Mouse (Mus musculus): Measurements from ENCODE around the gene Rabep2.
"Not testable (repeated sequence)": the region's sequence is repeated elsewhere in the genome, so short reads cannot be mapped to it uniquely, and the experiment has no call there.

Gene Rabep2

GRCm38 (mm10) chr7:126463547-126463946 lies 35.0 kb downstream of the Rabep2 start:
- DNase-seq (ENCODE audit: low spot score in 2 of 2), result no peak

- no peak for DNase-seq (ENCODE audit: low spot score in 2 of 2)
Observed at GRCm38 (mm10) chr7:126464121-126464520, 35.6 kb downstream of the Rabep2 start.

- DNase-seq (ENCODE audit: low spot score in 2 of 2), result no peak
Observed at GRCm38 (mm10) chr7:126464836-126465235, 36.3 kb downstream of the Rabep2 start.

- no peak for DNase-seq (ENCODE audit: low spot score in 2 of 2)
Observed at GRCm38 (mm10) chr7:126465246-126466030, 36.9 kb downstream of the Rabep2 start.

- DNase-seq (ENCODE audit: low spot score in 2 of 2), result no peak
Observed at GRCm38 (mm10) chr7:126466116-126466515, 37.6 kb downstream of the Rabep2 start.

- DNase-seq (ENCODE audit: low spot score in 2 of 2), result no peak
Observed at GRCm38 (mm10) chr7:126466707-126467106, 38.1 kb downstream of the Rabep2 start.

- peak in 1 of 2 experiments; percentile 30 for DNase-seq (ENCODE audit: low spot score in 2 of 2)
Observed at GRCm38 (mm10) chr7:126467271-126467670, 38.7 kb downstream of the Rabep2 start.

GRCm38 (mm10) chr7:126467834-126468627 lies 39.5 kb downstream of the Rabep2 start:
- no peak for DNase-seq (ENCODE audit: low spot score in 2 of 2)

- no peak for DNase-seq (ENCODE audit: low spot score in 2 of 2)
Observed at GRCm38 (mm10) chr7:126470077-126470476, 41.5 kb downstream of the Rabep2 start.

- DNase-seq (ENCODE audit: low spot score in 2 of 2), result no peak
Observed at GRCm38 (mm10) chr7:126471361-126471760, 42.8 kb downstream of the Rabep2 start.

- DNase-seq (ENCODE audit: low spot score in 2 of 2), result no peak
Observed at GRCm38 (mm10) chr7:126471853-126472252, 43.3 kb downstream of the Rabep2 start.

GRCm38 (mm10) chr7:126472306-126472705 lies 43.7 kb downstream of the Rabep2 start:
- no peak for DNase-seq (ENCODE audit: low spot score in 2 of 2)

GRCm38 (mm10) chr7:126472713-126473112 lies 44.2 kb downstream of the Rabep2 start:
- no peak for DNase-seq (ENCODE audit: low spot score in 2 of 2)

- no peak for DNase-seq (ENCODE audit: low spot score in 2 of 2)
Observed at GRCm38 (mm10) chr7:126473470-126474086, 45.0 kb downstream of the Rabep2 start.

GRCm38 (mm10) chr7:126474486-126474955 lies 46.0 kb downstream of the Rabep2 start:
- no peak for DNase-seq (ENCODE audit: low spot score in 2 of 2)

GRCm38 (mm10) chr7:126474993-126475581 lies 46.5 kb downstream of the Rabep2 start, which contains the start of gene Sh2b1:
Gene Sh2b1, minus strand, starts transcription at chr7:126475424.
- DNase-seq (ENCODE audit: low spot score in 2 of 2), result peak; percentile 66 to 87

- DNase-seq (ENCODE audit: low spot score in 2 of 2), result no peak
Observed at GRCm38 (mm10) chr7:126481699-126482098, 53.1 kb downstream of the Rabep2 start.

- peak in 1 of 2 experiments; percentile 51 for DNase-seq (ENCODE audit: low spot score in 2 of 2)
Observed at GRCm38 (mm10) chr7:126482392-126482871, 53.9 kb downstream of the Rabep2 start.

GRCm38 (mm10) chr7:126487052-126487483 lies 58.5 kb downstream of the Rabep2 start, which contains the start of gene Tufm:
Gene Tufm, plus strand, starts transcription at chr7:126487361.
- peak; percentile 82 to 90 for DNase-seq (ENCODE audit: low spot score in 2 of 2)

- not testable (repeated sequence) for DNase-seq (ENCODE audit: low spot score in 2 of 2)
Observed at GRCm38 (mm10) chr7:126487617-126488385, 59.2 kb downstream of the Rabep2 start.

- DNase-seq (ENCODE audit: low spot score in 2 of 2), result no peak
Observed at GRCm38 (mm10) chr7:126491005-126491404, 62.4 kb downstream of the Rabep2 start.

Data from cerebellum, postnatal 4 days (tissue).